ENCODE assay signal across 8 mouse cellular contexts in genomic region chr13:53119586-53120426, GRCm38 (mm10).
DNase-seq lines count a peak whose midpoint lies in the region; ATAC-seq and TF ChIP-seq lines count a peak whose summit lies in the region.

No protein-coding gene starts in this region.

- DNase-seq in Patski (ENCODE audit: low read depth, low spot score) = peak; percentile 9
- DNase-seq in c-Kit-positive CD71-positive TER-119-positive erythroid progenitor cells, embryonic 14.5 days (ENCODE audit: low spot score) = peak; percentile 54
- peak; percentile 70 to 86 for DNase-seq in frontal cortex, postnatal 10 days (ENCODE audit: low spot score in 2 of 2)
- DNase-seq in hindbrain, postnatal 0 days (ENCODE audit: low spot score) = peak; percentile 96
- DNase-seq in left cerebral cortex, adult 18-20 months (ENCODE audit: low spot score in 2 of 2) = peak; percentile 66 to 80
- peak; percentile 100 for DNase-seq in midbrain, embryonic 11.5 days (ENCODE audit: low spot score, missing footprints)

- H3K36me3 ChIP-seq in hindbrain, postnatal 0 days (ENCODE audit: insufficient read depth, low read length) = no peaks in the 10 kb centered on the region
- H3K36me3 ChIP-seq in midbrain, embryonic 11.5 days (ENCODE audit: control insufficient read depth, insufficient read depth, low read length) = no peaks in the 10 kb centered on the region
- H3K36me3 ChIP-seq in small intestine, adult 2 months (ENCODE audit: control insufficient read depth, insufficient read depth, low read length) = no peaks in the 10 kb centered on the region

- POLR2A ChIA-PET in Patski (lab: Charles Lee) = no interaction called here

- CTCF ChIA-PET in Patski (lab: Charles Lee) = interaction anchor here (0.9 to 2.5 kb wide), 5 partner anchors 10 to 252 kb away, joined by 3 to 13 read pairs (median 4); no protein-coding TSS in a partner anchor

- H3K27me3 ChIP-seq in Patski = peaks cover 68% of the 10 kb centered on the region
- H3K27me3 ChIP-seq in hindbrain, postnatal 0 days (ENCODE audit: insufficient read depth, low read length) = no peaks in the 10 kb centered on the region
- H3K27me3 ChIP-seq in midbrain, embryonic 11.5 days (ENCODE audit: control insufficient read depth, insufficient read depth, low read length) = no peaks in the 10 kb centered on the region
- no peaks in the 10 kb centered on the region for H3K27me3 ChIP-seq in small intestine, adult 2 months (ENCODE audit: control insufficient read depth, insufficient read depth, low read length)

- 27% methylated on average over 10 of the region's 10 CpGs for WGBS in hindbrain, postnatal 0 days
- WGBS in midbrain, embryonic 11.5 days = 31% methylated on average over 10 of the region's 10 CpGs
- 11% methylated on average over 10 of the region's 10 CpGs for WGBS in small intestine, adult 2 months

- H3K9me3 ChIP-seq in hindbrain, postnatal 0 days (ENCODE audit: low read length) = no peaks in the 10 kb centered on the region
- no peaks in the 10 kb centered on the region for H3K9me3 ChIP-seq in midbrain, embryonic 11.5 days (ENCODE audit: control insufficient read depth, low read length)

- H3K4me3 ChIP-seq in hindbrain, postnatal 0 days (ENCODE audit: low read length) = no peak overlapping the region
- no peak overlapping the region for H3K4me3 ChIP-seq in midbrain, embryonic 11.5 days (ENCODE audit: low read depth, low read length)
- no peak overlapping the region for H3K4me3 ChIP-seq in small intestine, adult 2 months (ENCODE audit: low read depth, low read length)

- no peak for ATAC-seq in Patski
- ATAC-seq in hindbrain, postnatal 0 days = peak; percentile 64
- ATAC-seq in midbrain, embryonic 11.5 days (ENCODE audit: low FRiP score) = peak; percentile 57; the same call in 1 of the 2 replicates
- no peak for ATAC-seq in megakaryocyte, adult 5-6 weeks (ENCODE audit: poor library complexity, severe bottlenecking)

- no peak for TF ChIP-seq CTCF in Patski (IDR thresholded peaks at IDR 0.05)
- peak; percentile 97 for TF ChIP-seq CTCF in hindbrain, postnatal 0 days (IDR thresholded peaks at IDR 0.05; ENCODE audit: low read depth)
- TF ChIP-seq CTCF in small intestine, adult 2 months (IDR thresholded peaks at IDR 0.05; ENCODE audit: extremely low read depth, insufficient read length, insufficient replicate concordance, low read depth, low read length) = peak; percentile 93; the same call in 1 of the 2 replicates

- in situ Hi-C loops in Patski (cut with MboI; ENCODE audit: low pct_unique_long_range_greater_than_20kb) = loop anchor here (5.0 to 10.0 kb wide), 2 partner anchors 237 to 305 kb away; no protein-coding TSS in a partner anchor

- no peak overlapping the region for H3K4me2 ChIP-seq in hindbrain, postnatal 0 days (ENCODE audit: low read depth, low read length)
- no peak overlapping the region for H3K4me2 ChIP-seq in midbrain, embryonic 11.5 days

- H3K4me1 ChIP-seq in hindbrain, postnatal 0 days (ENCODE audit: insufficient read depth, low read length) = peaks cover 6% of the 10 kb centered on the region
- no peaks in the 10 kb centered on the region for H3K4me1 ChIP-seq in midbrain, embryonic 11.5 days (ENCODE audit: control insufficient read depth, insufficient read depth, low read length)
- H3K4me1 ChIP-seq in small intestine, adult 2 months (ENCODE audit: control insufficient read depth, insufficient read depth, insufficient read length, low read length) = peaks cover 5% of the 10 kb centered on the region; the same call in 1 of the 2 replicates

- no peak overlapping the region for H3K9ac ChIP-seq in hindbrain, postnatal 0 days (replicated peaks; ENCODE audit: low read length)
- no peak overlapping the region for H3K9ac ChIP-seq in midbrain, embryonic 11.5 days (ENCODE audit: low read length)

- H3K27ac ChIP-seq in hindbrain, postnatal 0 days = no peak overlapping the region
- H3K27ac ChIP-seq in midbrain, embryonic 11.5 days (ENCODE audit: low read depth, low read length) = no peak overlapping the region
- no peak overlapping the region for H3K27ac ChIP-seq in small intestine, adult 2 months (ENCODE audit: insufficient read depth, low read depth, low read length)

- no peak for TF ChIP-seq POLR2A in small intestine, adult 2 months (IDR thresholded peaks at IDR 0.05; ENCODE audit: low read depth, low read length)

Comparison
In these comparisons a context has a peak if more than half of its experiments do, and no peak if none do; other contexts are left out.
1. ATAC-seq: peak in hindbrain, postnatal 0 days (single experiment) and midbrain, embryonic 11.5 days (single experiment); none in Patski (single experiment) and megakaryocyte, adult 5-6 weeks (single experiment).
2. DNase-seq: peak in every context shown above with its lines; median percentile 100 in midbrain, embryonic 11.5 days; 96 in hindbrain, postnatal 0 days; 78 in frontal cortex, postnatal 10 days; 73 in left cerebral cortex, adult 18-20 months; 54 in c-Kit-positive CD71-positive TER-119-positive erythroid progenitor cells, embryonic 14.5 days; 9 in Patski.